Mouse (Mus musculus): ENCODE data around the gene Lhx5.
A peak's percentile ranks its signal among the peaks of the same experiment; 100 is the strongest.

Gene Lhx5

DNA sequence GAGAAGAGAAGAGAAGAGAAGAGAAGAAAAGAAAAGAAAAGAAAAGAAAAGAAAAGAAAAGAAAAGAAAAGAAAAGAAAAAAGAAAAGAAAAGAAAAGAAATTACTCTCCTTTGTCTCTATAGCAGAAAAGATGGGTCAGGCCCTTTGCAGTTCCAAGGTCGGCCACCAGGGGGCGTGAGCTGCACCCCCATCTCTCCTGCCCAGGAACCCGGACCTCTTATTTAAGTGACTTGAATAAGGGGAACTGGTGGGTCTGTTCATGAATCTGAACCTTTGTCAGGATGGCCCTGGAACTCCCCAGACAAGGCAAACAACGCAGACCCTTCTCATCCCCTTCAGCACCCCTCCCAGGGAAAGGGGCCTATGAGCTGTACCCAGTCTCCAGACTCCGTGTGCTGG is 33.6 kb downstream of the Lhx5 start:
- peak; percentile 28 to 29 for DNase-seq (ENCODE audit: low spot score in 2 of 2)

DNA sequence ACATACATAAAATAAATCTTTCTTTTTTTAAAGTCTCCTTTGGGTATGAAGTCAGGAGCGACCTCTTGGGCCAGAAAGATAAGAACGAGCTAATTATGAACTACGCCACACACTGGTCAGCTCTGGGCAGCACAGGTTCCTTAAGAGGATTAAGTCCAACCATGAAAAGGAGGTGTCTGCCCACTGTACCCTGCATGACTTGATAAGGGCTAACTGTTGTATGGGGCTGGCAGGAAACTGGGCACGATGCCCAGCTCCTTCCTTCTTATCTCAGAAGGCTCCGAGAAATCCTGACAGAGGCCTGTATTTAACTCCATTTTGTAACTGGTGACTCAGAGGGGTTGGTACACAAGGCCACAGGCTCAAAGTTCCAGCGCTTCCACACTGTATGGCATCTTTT is 34.4 kb downstream of the Lhx5 start:
- peak; percentile 38 to 51 for DNase-seq (ENCODE audit: low spot score in 2 of 2)

DNA sequence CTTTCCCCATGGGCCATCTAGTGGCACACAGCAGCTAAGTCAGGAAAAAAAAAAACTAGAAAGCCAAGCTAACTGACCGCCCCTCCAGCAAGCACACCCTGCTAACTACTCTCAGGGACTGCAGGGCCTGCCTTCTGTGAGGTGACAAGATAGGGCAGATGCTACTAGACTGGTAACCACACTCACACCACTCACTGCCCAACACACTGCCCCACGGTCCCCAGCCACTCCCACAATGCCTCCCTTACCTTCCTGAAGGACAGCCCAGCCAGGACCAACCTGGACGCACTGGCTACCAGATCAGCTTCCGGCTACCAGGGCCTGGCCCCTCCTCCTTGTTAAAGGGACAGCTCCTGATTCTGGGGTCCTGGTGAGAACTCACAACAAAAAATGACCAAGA is 35.5 kb downstream of the Lhx5 start:
- no peak for DNase-seq (ENCODE audit: low spot score in 2 of 2)

DNA sequence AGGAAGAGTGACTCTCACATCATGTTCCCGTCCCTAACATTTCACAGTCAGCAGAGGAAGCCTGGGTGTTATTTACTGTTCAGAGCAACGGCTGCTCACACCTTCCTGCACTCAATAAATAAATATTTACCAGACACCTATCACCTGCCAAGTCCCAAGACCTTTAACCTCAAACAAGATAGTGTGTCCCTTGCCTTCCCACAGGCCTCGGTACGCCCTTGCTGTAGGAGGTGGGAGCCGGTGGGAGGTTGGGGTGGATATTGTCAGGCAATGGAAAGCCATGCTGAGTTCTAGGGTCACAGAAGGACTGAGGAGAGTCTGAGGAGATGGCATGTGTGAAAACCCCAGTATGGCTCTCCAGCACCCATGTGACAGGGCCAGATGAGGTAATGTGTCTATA is 36.8 kb downstream of the Lhx5 start:
- DNase-seq (ENCODE audit: low spot score in 2 of 2) = no peak

DNA sequence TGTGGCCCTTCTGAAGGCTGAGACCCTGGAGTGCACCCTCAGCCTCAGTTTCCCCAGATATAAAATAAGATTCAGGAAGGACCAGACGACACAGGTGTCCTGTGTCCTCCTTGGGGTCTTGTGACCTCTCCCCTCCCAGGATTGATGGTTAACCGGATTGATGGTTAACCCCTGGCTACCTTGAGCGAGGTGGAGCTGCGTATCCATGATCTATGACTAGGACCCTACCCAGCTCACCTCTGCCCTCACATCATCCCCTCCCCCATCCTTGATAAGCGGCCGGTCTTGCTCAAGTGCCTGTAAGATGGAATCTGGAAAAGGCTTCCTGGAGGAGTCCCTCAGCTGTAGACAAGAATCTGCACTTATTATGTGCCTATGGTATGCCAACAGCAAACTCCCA is 37.3 kb downstream of the Lhx5 start:
- DNase-seq (ENCODE audit: low spot score in 2 of 2) = no peak

DNA sequence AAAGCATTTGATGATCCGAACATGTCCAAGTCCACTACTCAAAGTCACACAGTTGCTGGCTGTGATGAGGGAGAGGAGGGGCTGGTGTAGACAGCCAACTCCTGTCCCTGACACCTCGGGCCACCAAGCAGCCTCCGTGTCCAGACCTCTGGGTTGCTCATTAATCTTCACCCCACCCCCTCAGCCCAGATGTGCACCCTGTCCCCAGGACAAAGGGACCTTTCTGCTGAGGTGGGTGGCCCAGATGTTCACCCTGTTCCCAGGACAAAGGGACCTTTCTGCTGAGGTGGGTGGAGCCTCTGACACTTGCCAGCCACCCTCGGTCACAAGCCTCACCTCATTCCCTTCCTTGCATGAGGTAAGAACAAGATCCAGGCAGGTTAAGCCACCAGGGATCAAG is 40.0 kb downstream of the Lhx5 start:
- DNase-seq (ENCODE audit: low spot score in 2 of 2) = no peak

DNA sequence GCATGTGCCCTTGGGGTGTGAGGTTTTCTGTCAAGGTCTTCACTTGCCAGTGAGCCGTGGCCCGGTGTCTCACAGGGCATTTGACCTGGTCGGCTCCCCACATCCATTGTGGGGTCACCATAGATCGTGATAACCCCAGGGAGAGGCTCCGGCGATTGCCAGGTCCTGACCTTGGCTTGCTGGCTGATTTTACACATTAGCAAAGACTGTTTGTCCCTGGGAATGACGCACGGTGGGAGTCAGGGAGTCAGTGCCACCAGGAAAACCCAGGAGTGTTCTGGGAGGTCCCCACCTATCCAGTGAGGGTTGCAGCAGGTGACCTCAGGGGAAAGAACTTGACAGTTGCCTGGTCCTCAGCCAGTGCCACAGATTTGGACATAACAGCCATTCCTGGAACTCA is 41.3 kb downstream of the Lhx5 start, which contains the start of gene Sdsl:
Gene Sdsl, minus strand, starts transcription at position 41 of the 400 bp plus-strand sequence.
- DNase-seq (ENCODE audit: low spot score in 2 of 2) = no peak

DNA sequence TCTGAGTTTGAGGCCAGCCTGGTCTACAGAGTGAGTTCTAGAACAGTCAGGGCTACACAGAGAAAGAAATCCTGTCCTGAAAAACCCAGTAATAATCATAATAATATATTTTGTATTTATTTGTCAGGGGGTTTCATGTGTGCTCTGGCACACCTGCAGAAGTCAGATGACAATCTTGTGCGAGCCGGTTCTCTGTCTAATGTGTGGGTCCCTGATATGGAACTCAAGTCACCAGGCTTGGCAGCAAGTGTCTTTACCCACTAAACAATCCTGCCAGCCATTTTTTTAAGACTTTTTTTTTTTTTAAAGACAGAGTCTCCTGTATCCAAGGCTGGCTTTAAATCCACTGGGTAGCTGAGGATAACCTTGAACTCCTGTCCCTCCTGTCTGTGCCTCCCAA is 41.9 kb downstream of the Lhx5 start:
- no peak for DNase-seq (ENCODE audit: low spot score in 2 of 2)

DNA sequence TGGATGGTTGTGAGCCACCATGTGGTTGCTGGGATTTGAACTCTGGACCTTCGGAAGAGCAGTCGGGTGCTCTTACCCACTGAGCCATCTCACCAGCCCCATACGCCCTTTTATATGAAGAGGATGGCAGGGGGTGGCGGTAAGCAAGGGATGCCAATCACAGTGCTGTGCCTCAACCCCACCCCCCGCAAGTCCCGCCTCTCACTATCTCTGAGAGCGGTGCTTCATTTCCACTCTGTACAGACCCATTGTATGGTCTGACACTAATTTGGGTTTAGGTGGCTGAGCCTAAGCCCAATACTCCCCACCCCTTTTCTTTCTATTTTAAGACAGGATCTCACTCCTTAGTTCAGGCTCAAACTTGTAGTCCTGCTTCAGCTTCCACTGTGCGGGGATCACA is 44.4 kb downstream of the Lhx5 start:
- no peak for DNase-seq (ENCODE audit: low spot score in 2 of 2)

DNA sequence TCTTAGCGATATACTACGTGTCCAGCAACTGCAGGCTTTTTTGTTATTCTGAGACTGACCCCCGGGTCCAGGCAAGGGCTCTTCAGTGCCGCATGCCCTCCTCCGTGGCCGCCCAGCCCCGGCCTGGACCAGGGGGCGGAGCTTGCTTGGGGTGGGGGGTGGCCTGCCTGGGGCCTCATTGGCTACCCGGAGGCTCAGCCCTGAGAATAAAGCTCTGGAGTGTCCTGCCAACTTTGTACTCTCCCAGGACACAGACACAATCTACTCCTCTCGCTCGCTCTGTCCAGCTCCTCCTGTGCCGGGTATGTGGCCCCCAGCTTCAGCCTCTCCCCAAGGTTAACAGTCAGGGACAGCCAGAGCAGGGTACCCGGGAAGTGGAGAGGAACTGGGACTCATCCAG is 44.8 kb downstream of the Lhx5 start, which contains the start of gene Sds:
Gene Sds, plus strand, starts transcription at position 231 of the 400 bp plus-strand sequence.
- no peak for DNase-seq (ENCODE audit: low spot score in 2 of 2)

DNA sequence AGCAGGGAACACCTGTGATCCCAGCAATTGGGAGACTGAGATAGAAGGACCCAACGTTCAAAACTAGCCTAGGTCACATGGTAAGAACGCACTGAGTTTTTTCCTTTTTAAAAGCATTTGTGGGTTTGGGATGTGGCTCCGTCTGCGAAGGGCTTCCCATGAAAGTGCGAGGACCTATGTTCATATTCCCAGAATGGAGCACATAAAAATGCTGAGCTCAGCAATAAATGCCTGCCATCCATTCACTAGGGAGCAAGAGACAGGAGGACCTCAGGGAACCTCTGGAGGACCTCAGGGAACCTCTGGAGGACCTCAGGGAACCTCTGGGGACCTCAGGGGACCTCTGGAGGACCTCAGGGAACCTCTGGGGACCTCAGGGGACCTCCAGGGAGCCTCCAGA is 46.5 kb downstream of the Lhx5 start:
- DNase-seq (ENCODE audit: low spot score in 2 of 2) = no peak

DNA sequence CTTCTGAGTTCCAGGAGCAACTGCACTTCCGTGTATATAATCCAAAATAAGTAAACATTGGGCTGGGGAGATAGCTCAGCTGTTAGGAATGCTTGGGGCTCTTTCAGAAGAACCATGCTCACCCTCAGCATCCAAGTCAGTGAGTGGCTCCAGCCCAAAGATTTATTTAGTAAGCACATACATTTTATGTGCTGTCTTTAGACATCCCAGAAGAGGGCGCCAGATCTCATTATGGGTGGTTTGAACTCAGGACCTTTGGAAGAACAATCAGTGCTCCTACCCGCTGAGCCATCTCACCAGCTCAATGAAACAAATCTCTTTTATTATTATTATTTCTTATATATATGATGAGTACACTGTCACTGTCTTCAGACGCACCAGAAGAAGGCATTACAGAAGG is 48.0 kb downstream of the Lhx5 start:
- no peak for DNase-seq (ENCODE audit: low spot score in 2 of 2)

DNA sequence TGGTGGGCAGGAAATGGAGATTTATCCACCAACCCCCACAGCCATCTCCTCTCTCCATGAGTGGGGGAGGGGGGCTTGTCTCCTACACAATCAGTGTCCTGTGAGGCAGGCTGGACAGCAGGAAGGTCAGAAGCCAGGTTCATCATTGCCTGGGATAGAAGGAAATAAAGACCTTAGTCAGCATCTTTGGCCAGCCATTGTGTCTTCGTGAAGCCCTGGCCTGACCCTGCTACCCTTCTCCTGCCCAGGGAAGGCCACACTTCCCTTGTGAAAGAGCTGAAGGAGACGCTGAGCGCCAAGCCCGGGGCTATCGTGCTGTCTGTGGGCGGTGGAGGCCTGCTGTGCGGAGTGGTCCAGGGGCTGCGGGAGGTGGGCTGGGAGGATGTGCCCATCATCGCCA is 49.7 kb downstream of the Lhx5 start:
- no peak for DNase-seq (ENCODE audit: low spot score in 2 of 2)

DNA sequence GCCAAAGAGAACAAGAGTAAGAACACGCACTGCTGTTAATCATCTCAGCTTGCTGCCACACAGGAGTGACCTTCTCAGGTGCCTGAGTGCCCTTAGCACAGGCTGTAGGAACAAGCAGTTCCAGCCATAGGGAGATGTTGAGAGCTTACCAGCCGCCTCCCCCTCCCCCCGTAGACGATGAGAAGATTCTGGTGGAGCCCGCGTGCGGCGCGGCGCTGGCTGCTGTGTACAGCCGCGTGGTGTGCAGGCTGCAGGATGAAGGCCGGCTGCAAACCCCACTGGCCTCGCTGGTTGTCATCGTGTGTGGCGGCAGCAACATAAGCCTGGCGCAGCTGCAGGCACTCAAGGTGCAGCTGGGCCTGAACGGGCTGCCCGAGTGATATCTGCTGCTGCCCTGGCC is 51.9 kb downstream of the Lhx5 start:
- DNase-seq (ENCODE audit: low spot score in 2 of 2) = no peak

DNA sequence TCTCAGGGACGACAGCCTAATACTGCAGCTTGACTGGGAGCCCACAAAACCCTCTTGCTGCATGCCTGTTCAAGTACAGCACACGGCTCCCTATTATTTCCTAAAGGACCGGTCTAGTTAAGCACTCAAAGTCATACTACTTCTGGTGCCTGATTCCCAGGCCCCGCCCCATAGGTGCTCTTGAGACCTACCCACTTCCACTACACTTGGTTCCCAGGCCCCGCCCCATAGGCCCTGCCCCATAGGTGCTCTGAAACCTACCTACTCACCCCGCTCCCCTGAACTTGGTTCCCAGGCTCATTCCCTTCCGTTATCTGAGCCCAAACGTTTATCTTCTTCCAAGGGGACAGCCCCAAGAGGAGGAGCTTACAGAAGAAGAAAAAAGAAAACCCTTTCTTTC is 56.3 kb downstream of the Lhx5 start:
- DNase-seq (ENCODE audit: low spot score in 2 of 2) = no peak

DNA sequence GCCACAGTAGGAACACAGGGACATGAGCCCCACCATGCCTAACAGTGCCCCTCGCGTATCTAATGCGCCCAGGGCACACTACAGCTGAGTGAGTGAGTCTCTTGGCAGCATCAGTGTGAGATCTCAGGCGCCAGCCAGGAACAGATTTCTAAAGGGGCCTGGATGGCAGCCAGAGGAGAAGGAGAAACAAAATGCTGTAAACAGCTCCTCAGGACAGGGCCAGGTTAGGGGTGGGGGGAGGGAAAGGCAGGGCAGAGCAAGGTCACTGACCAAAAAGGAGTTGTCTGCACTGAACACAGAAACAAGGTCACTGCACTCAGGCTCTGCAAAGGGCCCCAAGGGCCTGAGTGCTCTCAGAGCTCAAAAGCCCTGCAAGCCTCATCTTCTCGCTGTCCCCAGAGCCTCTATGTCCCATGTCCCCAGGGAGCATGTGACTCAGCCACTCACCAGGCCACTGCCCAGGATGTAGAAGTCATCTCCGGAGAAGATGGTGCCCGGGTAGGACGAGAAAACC is 59.2 kb downstream of the Lhx5 start:
- DNase-seq (ENCODE audit: low spot score in 2 of 2) = no peak

Measured in spleen, postnatal 36 days (tissue).